Mouse (Mus musculus) lung, adult 2 months (tissue): ENCODE results near the gene Gm49416. TPM values are rescaled to one million over a fixed set of nuclear protein-coding genes. Genes with fewer than 3 reads are reported as not detected.
"Not testable (repeated sequence)": the region's sequence is repeated elsewhere in the genome, so short reads cannot be mapped to it uniquely, and the experiment has no call there.

ENCODE experiments used
- DNase-seq: peaks from one replicate; pipeline ENCODE4 v3.0.0; 2022
- H3K4me1 ChIP-seq: fragments of 200-500 bp; 2 replicates; pipeline ENCODE4 v1.6.1; 2011; ENCODE audit warnings: low read length; ENCODE audit not compliant: control insufficient read depth, insufficient read depth
- H3K4me3 ChIP-seq: fragments of 200-500 bp; replicated peaks from 2 replicates; pipeline ENCODE3; 2011; ENCODE audit warnings: low read depth, mild to moderate bottlenecking, control low read depth, low read length; ENCODE audit errors: extremely low read depth
- CTCF ChIP-seq: fragments of 200-500 bp; IDR thresholded peaks from 2 replicates; pipeline ENCODE4 v1.5.1; 2011; ENCODE audit warnings: mild to moderate bottlenecking, low read length, control low read depth; ENCODE audit not compliant: insufficient read depth
- POLR2A ChIP-seq: fragments of 200-500 bp; IDR thresholded peaks from 2 replicates; pipeline ENCODE4 v1.6.1; 2011; ENCODE audit warnings: low read depth, mild to moderate bottlenecking, control low read depth, low read length, borderline replicate concordance; ENCODE audit errors: extremely low read depth
- WGBS: fragments of 180-500 bp; shearing (Covaris S2); methylation state at CpG from one replicate; pipeline ENCODE4 v1.1.7; 2018; 5-methylcytosine and 5-hydroxymethylcytosine counted together
- polyA plus RNA-seq: library from polyadenylated mRNA; depleted of rRNA; stranded (reverse); fragments of >200 nt; gene quantifications from 2 replicates; pipeline ENCODE4 v1.2.3, GENCODE M21; 2012

The Gm49416 gene
- polyA plus RNA-seq, 1 experiment: not detected

GRCm38 (mm10) chr19:8897211-8897864 lies 8.6 kb downstream of the Gm49416 start:
- not testable (repeated sequence) for H3K4me3 ChIP-seq, H3K4me1 ChIP-seq
- 0 out of 2 replicates have a peak, but pooled peaks have one; percentile 13 for TF ChIP-seq POLR2A
- 16% methylated on average over 21 of the region's 21 CpGs for WGBS
- peak; percentile 23 for DNase-seq

GRCm38 (mm10) chr19:8897865-8898495 lies 9.3 kb downstream of the Gm49416 start, which contains the start of gene Ganab:
Gene Ganab (plus strand): TSS chr19:8898071.
- peak; percentile 92 for DNase-seq
- TF ChIP-seq CTCF: no peak
- peak; percentile 87; the same call in 1 of the 2 replicates for TF ChIP-seq POLR2A
- peaks cover 9% of the 10 kb centered on the region; the same call in 1 of the 2 replicates for H3K4me1 ChIP-seq

GRCm38 (mm10) chr19:8898576-8898975 lies 9.8 kb downstream of the Gm49416 start:
- under 1% methylated on average over 13 of the region's 13 CpGs for WGBS
- H3K4me3 ChIP-seq: peak overlapping the region; percentile 97
- H3K4me1 ChIP-seq: peaks cover 9% of the 10 kb centered on the region; the same call in 1 of the 2 replicates
- no peak for TF ChIP-seq CTCF
- no peak for TF ChIP-seq POLR2A
- DNase-seq: no peak

More at GRCm38 (mm10) chr19:8897865-8898495, 9.3 kb downstream of the Gm49416 start, which contains the start of gene Ganab:
- peak within 1 kb of the TSS; percentile 97 for H3K4me3 ChIP-seq
- WGBS: under 1% methylated on average over 50 of the region's 53 CpGs

- no peak for DNase-seq
- TF ChIP-seq CTCF (no peak), POLR2A (no peak)
- Histone ChIP-seq H3K4me1 (peaks cover 9% of the 10 kb centered on the region; the same call in 1 of the 2 replicates), H3K4me3 (no peak overlapping the region)
- 27% methylated on average over 3 of the region's 3 CpGs for WGBS
Observed at GRCm38 (mm10) chr19:8899079-8899478, 10.4 kb downstream of the Gm49416 start.

- WGBS: 89% methylated on average over 5 of the region's 5 CpGs
- TF ChIP-seq CTCF: no peak
- no peak for TF ChIP-seq POLR2A
- Histone ChIP-seq H3K4me1 (peaks cover 5% of the 10 kb centered on the region; the same call in 1 of the 2 replicates), H3K4me3 (no peak overlapping the region)
- DNase-seq: no peak
Observed at GRCm38 (mm10) chr19:8903412-8903811, 14.7 kb downstream of the Gm49416 start.

- 91% methylated on average over 6 of the region's 6 CpGs for WGBS
Observed at GRCm38 (mm10) chr19:8908531-8908930, 19.8 kb downstream of the Gm49416 start.

GRCm38 (mm10) chr19:8911810-8912209 lies 23.1 kb downstream of the Gm49416 start:
- no peak for TF ChIP-seq CTCF
- TF ChIP-seq POLR2A: no peak
- WGBS: 97% methylated on average over 5 of the region's 5 CpGs
- no peaks in the 10 kb centered on the region for H3K4me1 ChIP-seq
- DNase-seq: no peak
- no peak overlapping the region for H3K4me3 ChIP-seq

More at GRCm38 (mm10) chr19:8908531-8908930, 19.8 kb downstream of the Gm49416 start:
- Histone ChIP-seq H3K4me1 (no peaks in the 10 kb centered on the region), H3K4me3 (no peak overlapping the region)
- DNase-seq: no peak
- no peak for TF ChIP-seq CTCF
- no peak for TF ChIP-seq POLR2A

GRCm38 (mm10) chr19:8914212-8914611 lies 25.5 kb downstream of the Gm49416 start:
- Histone ChIP-seq H3K4me3 (no peak overlapping the region), H3K4me1 (no peaks in the 10 kb centered on the region)
- WGBS: 96% methylated on average over 3 of the region's 3 CpGs
- DNase-seq: no peak
- no peak for TF ChIP-seq POLR2A
- no peak for TF ChIP-seq CTCF

GRCm38 (mm10) chr19:8919000-8919399 lies 30.3 kb downstream of the Gm49416 start:
- TF ChIP-seq POLR2A (no peak), CTCF (no peak)
- no peak overlapping the region for H3K4me3 ChIP-seq
- H3K4me1 ChIP-seq: peaks cover 5% of the 10 kb centered on the region
- WGBS: 85% methylated on average over 3 of the region's 3 CpGs
- DNase-seq: no peak
